Mouse (Mus musculus) ES-E14 (cell line): ENCODE results near the gene Tcf23.
A peak's percentile ranks its signal among the peaks of the same experiment; 100 is the strongest.

ENCODE experiments used
- CHD2 ChIP-seq: IDR thresholded peaks from 2 replicates; pipeline ENCODE4 v1.6.1; 2014; ENCODE audit warnings: mild to moderate bottlenecking, low read depth, low read length, inconsistent platforms
- HCFC1 ChIP-seq: IDR thresholded peaks from 2 replicates; pipeline ENCODE4 v1.6.1; 2012; ENCODE audit warnings: low read length, inconsistent platforms, borderline replicate concordance; ENCODE audit not compliant: insufficient read depth
- MAFK ChIP-seq: IDR thresholded peaks from 2 replicates; pipeline ENCODE4 v1.6.1; 2014; ENCODE audit warnings: mild to moderate bottlenecking, low read depth, low read length, inconsistent platforms; ENCODE audit not compliant: insufficient read depth
- ZC3H11A ChIP-seq: IDR thresholded peaks from 2 replicates; pipeline ENCODE4 v1.6.1; 2012; ENCODE audit warnings: low read depth, mild to moderate bottlenecking, inconsistent platforms, low read length, borderline replicate concordance

DNA sequence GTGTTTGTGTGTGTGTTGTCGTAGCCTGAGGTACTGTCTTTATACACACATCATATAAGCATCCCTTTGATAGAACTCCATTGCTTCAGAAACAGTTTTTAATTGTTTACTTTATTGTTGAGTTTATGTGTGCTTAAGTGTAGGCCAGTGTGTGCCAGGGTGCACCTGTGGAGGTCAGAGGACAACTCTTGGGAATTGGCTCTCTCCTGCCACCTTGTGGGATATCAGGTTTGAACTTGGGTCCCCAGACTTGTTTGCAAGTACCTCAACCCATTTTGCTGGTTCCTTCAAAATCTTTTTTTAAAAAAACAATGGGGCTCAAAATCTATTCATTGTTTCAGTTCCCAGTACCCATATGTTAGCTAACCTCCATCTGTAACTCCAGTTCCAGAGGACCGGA lies 25.5 kb upstream of the Tcf23 start:
- TF ChIP-seq HCFC1: no peak
- TF ChIP-seq ZC3H11A: peak; percentile 42; the same call in 1 of the 2 replicates
- no peak for TF ChIP-seq CHD2
- no peak for TF ChIP-seq MAFK
